Comparison of ENCODE assay signal across 16 mouse cellular contexts in genomic region chr1:162072917-162073578, GRCm38 (mm10).
DNase-seq lines count a peak whose midpoint lies in the region; ATAC-seq and TF ChIP-seq lines count a peak whose summit lies in the region.
"Had no signal": no experiment of that assay in that cellular context is flagged by ENCODE, and none has a peak within 500 bp of the region (broad histone marks: within the 10 kb centered on the region; RNA-seq: fewer than 3 reads in every experiment).

No protein-coding gene starts in this region.

- H3K4me1 ChIP-seq in heart, embryonic 15.5 days (replicated peaks): no peaks in the 10 kb centered on the region; the same call in 1 of the 2 replicates
- H3K4me1 ChIP-seq in neural tube, embryonic 13.5 days (replicated peaks): peaks cover 19% of the 10 kb centered on the region
- peaks cover 14% of the 10 kb centered on the region for H3K4me1 ChIP-seq in limb, embryonic 11.5 days (ENCODE audit: control insufficient read depth, insufficient read depth, low read length)
- no peaks in the 10 kb centered on the region for H3K4me1 ChIP-seq in stomach, postnatal 0 days (replicated peaks; ENCODE audit: control insufficient read depth, insufficient read depth)

- TF ChIP-seq EP300 in stomach, postnatal 0 days (optimal IDR thresholded peaks at IDR 0.05): no peak

- TF ChIP-seq CTCF in stomach, postnatal 0 days (IDR thresholded peaks at IDR 0.05; ENCODE audit: low read depth): no peak

- no peak overlapping the region for H3K4me2 ChIP-seq in heart, embryonic 15.5 days
- H3K4me2 ChIP-seq in neural tube, embryonic 13.5 days: no peak overlapping the region
- H3K4me2 ChIP-seq in limb, embryonic 11.5 days (ENCODE audit: low read depth, severe bottlenecking): no peak overlapping the region
- H3K4me2 ChIP-seq in stomach, postnatal 0 days (replicated peaks; ENCODE audit: low read depth): no peak overlapping the region
- H3K4me2 ChIP-seq: hindbrain, embryonic 13.5 days had no signal

- H3K9ac ChIP-seq in heart, embryonic 15.5 days: no peak overlapping the region
- H3K9ac ChIP-seq in neural tube, embryonic 13.5 days: no peak overlapping the region
- no peak overlapping the region for H3K9ac ChIP-seq in limb, embryonic 11.5 days (ENCODE audit: low read length)
- H3K9ac ChIP-seq in stomach, postnatal 0 days (ENCODE audit: low read length): no peak overlapping the region
- H3K9ac ChIP-seq: hindbrain, embryonic 13.5 days had no signal

- no peaks in the 10 kb centered on the region for H3K27me3 ChIP-seq in heart, embryonic 15.5 days
- H3K27me3 ChIP-seq in neural tube, embryonic 13.5 days: no peaks in the 10 kb centered on the region
- H3K27me3 ChIP-seq in limb, embryonic 11.5 days (ENCODE audit: control insufficient read depth, insufficient read depth, low read length): no peaks in the 10 kb centered on the region
- H3K27me3 ChIP-seq in stomach, postnatal 0 days (ENCODE audit: control insufficient read depth, insufficient read depth, low read length): no peaks in the 10 kb centered on the region
- H3K27me3 ChIP-seq: hindbrain, embryonic 13.5 days had no signal

- no peaks in the 10 kb centered on the region for H3K36me3 ChIP-seq in heart, embryonic 15.5 days
- no peaks in the 10 kb centered on the region for H3K36me3 ChIP-seq in neural tube, embryonic 13.5 days
- no peaks in the 10 kb centered on the region for H3K36me3 ChIP-seq in limb, embryonic 11.5 days (ENCODE audit: control insufficient read depth, insufficient read depth, low read length)
- no peaks in the 10 kb centered on the region for H3K36me3 ChIP-seq in stomach, postnatal 0 days (ENCODE audit: control insufficient read depth, insufficient read depth, low read length)
- H3K36me3 ChIP-seq: hindbrain, embryonic 13.5 days; midbrain, embryonic 10.5 days had no signal

- no peaks in the 10 kb centered on the region for H3K9me3 ChIP-seq in heart, embryonic 15.5 days (replicated peaks)
- no peaks in the 10 kb centered on the region for H3K9me3 ChIP-seq in neural tube, embryonic 13.5 days
- H3K9me3 ChIP-seq in limb, embryonic 11.5 days (ENCODE audit: control insufficient read depth, low read length): no peaks in the 10 kb centered on the region
- no peaks in the 10 kb centered on the region for H3K9me3 ChIP-seq in stomach, postnatal 0 days (ENCODE audit: control insufficient read depth, low read length)
- H3K9me3 ChIP-seq: hindbrain, embryonic 13.5 days; midbrain, embryonic 10.5 days had no signal

- H3K27ac ChIP-seq in heart, embryonic 15.5 days: peak overlapping the region; percentile 12; the same call in 1 of the 2 replicates
- H3K27ac ChIP-seq in neural tube, embryonic 13.5 days (replicated peaks): no peak overlapping the region
- peak overlapping the region; percentile 70 for H3K27ac ChIP-seq in limb, embryonic 11.5 days (replicated peaks; ENCODE audit: low read depth, low read length)
- 0 out of 2 replicates have a peak overlapping the region, but pooled peaks have one; percentile 2 for H3K27ac ChIP-seq in stomach, postnatal 0 days (replicated peaks)
- H3K27ac ChIP-seq: hindbrain, embryonic 13.5 days; midbrain, embryonic 10.5 days had no signal

- H3K4me3 ChIP-seq in heart, embryonic 15.5 days: no peak overlapping the region
- H3K4me3 ChIP-seq in neural tube, embryonic 13.5 days: no peak overlapping the region
- no peak overlapping the region for H3K4me3 ChIP-seq in limb, embryonic 11.5 days (ENCODE audit: low read depth, low read length)
- no peak overlapping the region for H3K4me3 ChIP-seq in stomach, postnatal 0 days (ENCODE audit: low read depth, low read length)
- H3K4me3 ChIP-seq: hindbrain, embryonic 13.5 days; midbrain, embryonic 10.5 days had no signal

- no peak for ATAC-seq in heart, embryonic 15.5 days (replicated peaks; ENCODE audit: insufficient number of reproducible peaks, insufficient read depth, low FRiP score, low read depth)
- ATAC-seq in neural tube, embryonic 13.5 days (ENCODE audit: low read depth): 0 out of 2 replicates have a peak, but pooled peaks have one; percentile 19
- no peak for ATAC-seq in limb, embryonic 11.5 days (ENCODE audit: insufficient number of reproducible peaks, low FRiP score, low TSS enrichment, low read depth)
- no peak for ATAC-seq in stomach, postnatal 0 days (ENCODE audit: low FRiP score, low TSS enrichment)
- ATAC-seq in megakaryocyte-erythroid progenitor cell, adult 5-6 weeks (replicated peaks; ENCODE audit: low FRiP score, low TSS enrichment, poor library complexity, severe bottlenecking): no peak

- 69% methylated on average over 7 of the region's 7 CpGs for WGBS in heart, embryonic 15.5 days
- WGBS in neural tube, embryonic 13.5 days: 79% methylated on average over 7 of the region's 7 CpGs
- WGBS in limb, embryonic 11.5 days: 51% methylated on average over 7 of the region's 7 CpGs
- WGBS in stomach, postnatal 0 days: 53% methylated on average over 7 of the region's 7 CpGs

- DNase-seq in heart, postnatal 10 days: no peak
- DNase-seq in neural tube, embryonic 10.5 days (ENCODE audit: extremely low spot score, low spot score): no peak
- no peak for DNase-seq in limb, embryonic 11.5 days (ENCODE audit: low spot score)
- DNase-seq in stomach, postnatal 0 days (ENCODE audit: low spot score): no peak
- no peak for DNase-seq in right cerebral cortex, postnatal 4 days
- DNase-seq: adrenal gland, adult 8-10 months; cerebellum, adult 18-20 months; heart, adult 11 months; kidney, adult 2 months; lung, postnatal 36 days; retina, postnatal 1 day had no signal

- intact Hi-C loops in heart, postnatal 10 days (cut with DNase I): no loop called here
